Mouse (Mus musculus) G1E (cell line): ENCODE data around the gene St8sia1.

Experiments
- CTCF ChIP-seq: IDR thresholded peaks from 2 replicates; pipeline ENCODE4 v1.5.1; 2012; ENCODE audit warnings: low read depth, low read length, inconsistent platforms, mixed read lengths
- GATA1 ChIP-seq: IDR thresholded peaks from 2 replicates; pipeline ENCODE4 v1.6.1; 2012; ENCODE audit warnings: borderline replicate concordance, low read length, inconsistent platforms, mixed read lengths
- GATA2 ChIP-seq: IDR thresholded peaks from 2 replicates; pipeline ENCODE4 v1.6.1; 2012; ENCODE audit warnings: low read depth, low read length, inconsistent platforms, borderline replicate concordance
- POLR2AphosphoS5 ChIP-seq: IDR thresholded peaks from 2 replicates; pipeline ENCODE4 v1.6.1; 2012; ENCODE audit warnings: low read depth, low read length, inconsistent platforms; ENCODE audit not compliant: insufficient replicate concordance
- TAL1 ChIP-seq: conservative IDR thresholded peaks from 2 replicates; pipeline ENCODE4 v1.6.1; 2012; ENCODE audit warnings: low read depth, low read length, inconsistent platforms, mixed read lengths

GRCm38 (mm10) chr6:142928551-142929309 lies 35.5 kb downstream of the St8sia1 start:
- no peak for TF ChIP-seq CTCF
- TF ChIP-seq GATA1 = no peak
- no peak for TF ChIP-seq TAL1
- TF ChIP-seq GATA2 = no peak
- no peak for TF ChIP-seq POLR2AphosphoS5
